Mouse (Mus musculus) MEL (cell line): ENCODE results near the gene Tead2. TPM values are rescaled to one million over a fixed set of nuclear protein-coding genes. Genes with fewer than 3 reads are reported as not detected.

Experiments
- DNase-seq: peaks from one replicate; pipeline ENCODE4 v3.0.0; 2011; ENCODE audit warnings: low read depth, low spot score
- H3K27ac ChIP-seq: 2 replicates; pipeline ENCODE4 v1.5.1; 2012; ENCODE audit warnings: low read depth, mild to moderate bottlenecking, control low read depth, low read length, moderate library complexity; ENCODE audit not compliant: control insufficient read depth
- H3K27me3 ChIP-seq, 2 experiments: fragments of 150-350 bp in 1 of 2; sonication (generic) in 1 of 2; 2 replicates each; pipeline ENCODE4 v1.6.1; 2012; ENCODE audit warnings: low read length in 2 of 2, mild to moderate bottlenecking in 2 of 2, improper control_type of control experiment in 1 of 2, moderate library complexity in 1 of 2; ENCODE audit not compliant: insufficient read depth in 2 of 2, control insufficient read depth in 1 of 2
- H3K36me3 ChIP-seq, 2 experiments: 2 replicates each; pipeline ENCODE4 v1.6.1; 2012 to 2014; ENCODE audit warnings: low read length in 2 of 2, improper control_type of control experiment in 1 of 2, inconsistent platforms in 1 of 2, mild to moderate bottlenecking in 1 of 2; ENCODE audit not compliant: insufficient read depth in 2 of 2, control insufficient read depth in 1 of 2
- H3K4me1 ChIP-seq, 2 experiments: fragments of 150-350 bp in 1 of 2; sonication (generic) in 1 of 2; 2 replicates each; pipeline ENCODE4 v1.6.1; 2012; ENCODE audit warnings: low read length in 2 of 2, improper control_type of control experiment in 1 of 2, mild to moderate bottlenecking in 1 of 2; ENCODE audit not compliant: insufficient read depth in 2 of 2, control insufficient read depth in 1 of 2
- H3K4me3 ChIP-seq, 2 experiments: fragments of 150-350 bp in 1 of 2; sonication (generic) in 1 of 2; 2 replicates each; pipeline ENCODE4 v1.5.1; 2012; ENCODE audit warnings: low read depth in 2 of 2, low read length in 2 of 2, mild to moderate bottlenecking in 2 of 2, moderate library complexity in 2 of 2, control low read depth in 1 of 2, improper control_type of control experiment in 1 of 2; ENCODE audit not compliant: control insufficient read depth in 1 of 2, insufficient read depth in 1 of 2
- H3K79me2 ChIP-seq: 2 replicates; pipeline ENCODE4 v1.6.1; 2012; ENCODE audit warnings: mild to moderate bottlenecking, low read length, moderate library complexity; ENCODE audit not compliant: control insufficient read depth, poor library complexity, insufficient read depth
- H3K9ac ChIP-seq: 2 replicates; pipeline ENCODE4 v1.6.1; 2012; ENCODE audit warnings: low read depth, mild to moderate bottlenecking, control low read depth, low read length, moderate library complexity; ENCODE audit not compliant: control insufficient read depth, poor library complexity, severe bottlenecking
- H3K9me3 ChIP-seq: fragments of 150-350 bp; sonication (generic); replicated peaks from 2 replicates; pipeline ENCODE4 v1.6.1; 2012; ENCODE audit warnings: mild to moderate bottlenecking, low read length, improper control_type of control experiment, moderate library complexity; ENCODE audit not compliant: insufficient read depth
- BHLHE40 ChIP-seq: IDR thresholded peaks from 2 replicates; pipeline ENCODE4 v1.6.1; 2012; ENCODE audit warnings: low read depth, mild to moderate bottlenecking, inconsistent platforms, low read length, improper control_type of control experiment, borderline replicate concordance
- CHD1 ChIP-seq: IDR thresholded peaks from 2 replicates; pipeline ENCODE4 v1.6.1; 2012; ENCODE audit warnings: low read depth, mild to moderate bottlenecking, inconsistent platforms, low read length, improper control_type of control experiment
- CHD2 ChIP-seq: IDR thresholded peaks from 2 replicates; pipeline ENCODE4 v1.6.1; 2011; ENCODE audit warnings: low read length, improper control_type of control experiment
- CTCF ChIP-seq, 3 experiments: IDR thresholded peaks in 2 of 3; conservative IDR thresholded peaks in 1 of 3; 2 replicates each; pipeline ENCODE4 v1.5.1; 2011 to 2012; ENCODE audit warnings: low read length in 3 of 3, low read depth in 2 of 3, mild to moderate bottlenecking in 2 of 3, improper control_type of control experiment in 1 of 3, inconsistent platforms in 1 of 3, mixed read lengths in 1 of 3, moderate library complexity in 1 of 3; ENCODE audit not compliant: control insufficient read depth in 1 of 3, insufficient read depth in 1 of 3, poor library complexity in 1 of 3, severe bottlenecking in 1 of 3
- E2F4 ChIP-seq: IDR thresholded peaks from 2 replicates; pipeline ENCODE4 v1.6.1; 2011; ENCODE audit warnings: low read depth, low read length, improper control_type of control experiment, borderline replicate concordance
- ELF1 ChIP-seq: IDR thresholded peaks from 2 replicates; pipeline ENCODE4 v1.6.1; 2014; ENCODE audit warnings: low read depth, mild to moderate bottlenecking, inconsistent platforms, low read length, improper control_type of control experiment, moderate library complexity
- EP300 ChIP-seq, 2 experiments: IDR thresholded peaks; 2 replicates each; pipeline ENCODE4 v1.6.1; 2011; ENCODE audit warnings: improper control_type of control experiment in 2 of 2, low read length in 2 of 2, low read depth in 1 of 2, mild to moderate bottlenecking in 1 of 2
- ETS1 ChIP-seq: IDR thresholded peaks from 2 replicates; pipeline ENCODE4 v1.6.1; 2012; ENCODE audit warnings: low read depth, mild to moderate bottlenecking, inconsistent platforms, low read length, improper control_type of control experiment, moderate library complexity
- GABPA ChIP-seq: IDR thresholded peaks from 2 replicates; pipeline ENCODE4 v1.6.1; 2012; ENCODE audit warnings: low read depth, mild to moderate bottlenecking, inconsistent platforms, low read length, improper control_type of control experiment, moderate library complexity
- GATA1 ChIP-seq: IDR thresholded peaks from 2 replicates; pipeline ENCODE4 v1.6.1; 2011; ENCODE audit warnings: low read depth, low read length, improper control_type of control experiment
- HCFC1 ChIP-seq: IDR thresholded peaks from 2 replicates; pipeline ENCODE4 v1.6.1; 2012; ENCODE audit warnings: low read depth, mild to moderate bottlenecking, inconsistent platforms, low read length, improper control_type of control experiment, moderate library complexity
- JUND ChIP-seq: IDR thresholded peaks from 2 replicates; pipeline ENCODE4 v1.6.1; 2011; ENCODE audit warnings: low read depth, mild to moderate bottlenecking, improper control_type of control experiment, low read length
- KAT2A ChIP-seq: conservative IDR thresholded peaks from 2 replicates; pipeline ENCODE4 v1.6.1; 2012; ENCODE audit warnings: low read depth, low read length, improper control_type of control experiment, inconsistent platforms
- MAFK ChIP-seq: IDR thresholded peaks from 2 replicates; pipeline ENCODE4 v1.6.1; 2011; ENCODE audit warnings: low read depth, mild to moderate bottlenecking, low read length, improper control_type of control experiment, borderline replicate concordance
- MAX ChIP-seq: IDR thresholded peaks from 2 replicates; pipeline ENCODE4 v1.6.1; 2011; ENCODE audit warnings: low read length, improper control_type of control experiment
- MEF2A ChIP-seq: IDR thresholded peaks from 2 replicates; pipeline ENCODE4 v1.6.1; 2014; ENCODE audit warnings: low read depth, mild to moderate bottlenecking, inconsistent platforms, low read length, improper control_type of control experiment; ENCODE audit not compliant: poor library complexity, insufficient replicate concordance, severe bottlenecking; ENCODE audit errors: extremely low read depth
- MXI1 ChIP-seq: IDR thresholded peaks from 2 replicates; pipeline ENCODE4 v1.6.1; 2011; ENCODE audit warnings: mild to moderate bottlenecking, low read depth, low read length, improper control_type of control experiment
- MYB ChIP-seq: IDR thresholded peaks from 2 replicates; pipeline ENCODE4 v1.6.1; 2011; ENCODE audit warnings: mild to moderate bottlenecking, low read depth, low read length, improper control_type of control experiment
- MYC ChIP-seq: IDR thresholded peaks from 2 replicates; pipeline ENCODE4 v1.6.1; 2011; ENCODE audit warnings: low read depth, mild to moderate bottlenecking, low read length, improper control_type of control experiment, moderate library complexity
- NELFE ChIP-seq: IDR thresholded peaks from 2 replicates; pipeline ENCODE4 v1.6.1; 2011; ENCODE audit warnings: low read depth, low read length, improper control_type of control experiment
- NRF1 ChIP-seq: IDR thresholded peaks from 2 replicates; pipeline ENCODE4 v1.6.1; 2014; ENCODE audit warnings: low read depth, mild to moderate bottlenecking, inconsistent platforms, low read length, improper control_type of control experiment, moderate library complexity; ENCODE audit not compliant: poor library complexity, insufficient read depth, severe bottlenecking
- POLR2A ChIP-seq, 2 experiments: IDR thresholded peaks; 2 replicates each; pipeline ENCODE4 v1.6.1; 2011 to 2012; ENCODE audit warnings: low read length in 2 of 2, mild to moderate bottlenecking in 2 of 2, control low read depth in 1 of 2, improper control_type of control experiment in 1 of 2, low read depth in 1 of 2, moderate library complexity in 1 of 2; ENCODE audit not compliant: control insufficient read depth in 1 of 2, insufficient read depth in 1 of 2, poor library complexity in 1 of 2
- POLR2AphosphoS2 ChIP-seq: IDR thresholded peaks from 2 replicates; pipeline ENCODE4 v1.6.1; 2011; ENCODE audit warnings: low read length, improper control_type of control experiment
- POLR2AphosphoS5 ChIP-seq: IDR thresholded peaks from 2 replicates; pipeline ENCODE4 v1.6.1; 2012; ENCODE audit warnings: low read depth, borderline replicate concordance, mild to moderate bottlenecking, inconsistent platforms, low read length, moderate library complexity, mixed read lengths
- RCOR1 ChIP-seq: IDR thresholded peaks from 2 replicates; pipeline ENCODE4 v1.6.1; 2012; ENCODE audit warnings: low read depth, mild to moderate bottlenecking, inconsistent platforms, low read length, improper control_type of control experiment
- SIN3A ChIP-seq: IDR thresholded peaks from 2 replicates; pipeline ENCODE4 v1.6.1; 2012; ENCODE audit warnings: low read length, improper control_type of control experiment, inconsistent platforms
- SMC3 ChIP-seq: IDR thresholded peaks from 2 replicates; pipeline ENCODE4 v1.6.1; 2011; ENCODE audit warnings: low read depth, low read length, improper control_type of control experiment
- TAL1 ChIP-seq: IDR thresholded peaks from 2 replicates; pipeline ENCODE4 v1.6.1; 2012; ENCODE audit warnings: mild to moderate bottlenecking, inconsistent platforms, low read length, moderate library complexity, mixed read lengths
- TBP ChIP-seq: IDR thresholded peaks from 2 replicates; pipeline ENCODE4 v1.8.0; 2011; ENCODE audit warnings: low read depth, low read length, improper control_type of control experiment
- TCF12 ChIP-seq: IDR thresholded peaks from 2 replicates; pipeline ENCODE4 v1.6.1; 2014; ENCODE audit warnings: low read depth, mild to moderate bottlenecking, inconsistent platforms, low read length, improper control_type of control experiment, moderate library complexity
- UBTF ChIP-seq: IDR thresholded peaks from 2 replicates; pipeline ENCODE4 v1.6.1; 2012; ENCODE audit warnings: low read depth, mild to moderate bottlenecking, inconsistent platforms, low read length, improper control_type of control experiment, moderate library complexity, borderline replicate concordance; ENCODE audit not compliant: insufficient read depth
- USF1 ChIP-seq: IDR thresholded peaks from 2 replicates; pipeline ENCODE4 v1.6.1; 2014; ENCODE audit warnings: low read depth, mild to moderate bottlenecking, inconsistent platforms, low read length, improper control_type of control experiment, moderate library complexity
- USF2 ChIP-seq, 2 experiments: IDR thresholded peaks; 2 replicates each; pipeline ENCODE4 v1.6.1; 2011 to 2012; ENCODE audit warnings: improper control_type of control experiment in 2 of 2, low read length in 2 of 2, borderline replicate concordance in 1 of 2, inconsistent platforms in 1 of 2, low read depth in 1 of 2, mild to moderate bottlenecking in 1 of 2; ENCODE audit not compliant: insufficient read depth in 1 of 2
- ZC3H11A ChIP-seq: IDR thresholded peaks from 2 replicates; pipeline ENCODE4 v1.6.1; 2012; ENCODE audit warnings: low read depth, mild to moderate bottlenecking, inconsistent platforms, low read length, improper control_type of control experiment
- ZKSCAN1 ChIP-seq: IDR thresholded peaks from 2 replicates; pipeline ENCODE4 v1.6.1; 2012; ENCODE audit warnings: low read depth, mild to moderate bottlenecking, inconsistent platforms, low read length, improper control_type of control experiment, moderate library complexity
- ZMIZ1 ChIP-seq: IDR thresholded peaks from 2 replicates; pipeline ENCODE4 v1.6.1; 2012; ENCODE audit warnings: low read depth, mild to moderate bottlenecking, inconsistent platforms, low read length, improper control_type of control experiment, moderate library complexity
- ZNF384 ChIP-seq: IDR thresholded peaks from 2 replicates; pipeline ENCODE4 v1.6.1; 2012; ENCODE audit warnings: low read depth, mild to moderate bottlenecking, inconsistent platforms, low read length, improper control_type of control experiment
- polyA plus RNA-seq, 2 experiments: library from polyadenylated mRNA; stranded (reverse) in 1 of 2; unstranded in 1 of 2; fragments of >175 nt in 1 of 2; fragments of >200 nt in 1 of 2; gene quantifications; 2 replicates each; pipeline versions ENCODE4 v1.2.1 to v1.2.4; 2012; ENCODE audit warnings: low replicate concordance in 2 of 2, low read depth in 1 of 2; ENCODE audit not compliant: insufficient read length in 2 of 2, insufficient read depth in 1 of 2, missing spikeins in 1 of 2
- total RNA-seq: library from RNA; depleted of rRNA; stranded (reverse); fragments of 300-350 nt; gene quantifications from 2 replicates; pipeline ENCODE4 v1.2.3, GENCODE M21; 2012

The Tead2 gene
- total and polyA plus RNA-seq, 3 experiments = 0.19 to 0.38 TPM; not detected in 1

GRCm38 (mm10) chr7:45190186-45190585, 25.4 kb upstream of the Tead2 start:
- H3K27me3 ChIP-seq = no peaks in the 10 kb centered on the region
- H3K27ac ChIP-seq = peak overlapping the region; percentile 34
- H3K4me3 ChIP-seq = no peak overlapping the region
- H3K79me2 ChIP-seq = no peaks in the 10 kb centered on the region
- H3K4me1 ChIP-seq = peaks cover 26 to 41% of the 10 kb centered on the region in 2 experiments
- H3K9ac ChIP-seq = no peak overlapping the region
- peaks cover 0 to 14% of the 10 kb centered on the region in 2 experiments; a peak in 2 of 4 replicates for H3K36me3 ChIP-seq
- H3K9me3 ChIP-seq = no peaks in the 10 kb centered on the region
- DNase-seq = peak; percentile 70
- TF ChIP-seq NRF1 (no peak; the same call in 1 of the 2 replicates), E2F4 (no peak), ZMIZ1 (no peak), BHLHE40 (0 out of 2 replicates have a peak, but pooled peaks have one; percentile 28), ZC3H11A (no peak), EP300 (IDR thresholded peaks at IDR 0.05; ENCODE audit: low read depth in 1 of 2, low read length in 2 of 2) (peak; percentile 80 to 85), POLR2A (IDR thresholded peaks at IDR 0.05; ENCODE audit: control insufficient read depth in 1 of 2, insufficient read depth in 1 of 2, low read depth in 1 of 2, low read length in 2 of 2, poor library complexity in 1 of 2) (no peak), MYB (0 out of 2 replicates have a peak, but pooled peaks have one; percentile 34), TBP (no peak), TCF12 (peak; percentile 73), MAFK (no peak; the same call in 1 of the 2 replicates), USF1 (no peak), CTCF (IDR thresholded peaks at IDR 0.05 in 2 of 3, conservative IDR thresholded peaks at IDR 0.05 in 1 of 3; ENCODE audit: control insufficient read depth in 1 of 3, insufficient read depth in 1 of 3, low read depth in 2 of 3, low read length in 3 of 3, poor library complexity in 1 of 3, severe bottlenecking in 1 of 3) (no peak), HCFC1 (no peak), SIN3A (no peak), ETS1 (peak; percentile 62), ZNF384 (no peak), CHD2 (no peak), ZKSCAN1 (no peak), CHD1 (no peak), JUND (no peak), MAX (peak; percentile 69; the same call in 1 of the 2 replicates), RCOR1 (peak; percentile 35; the same call in 1 of the 2 replicates), UBTF (no peak), GATA1 (peak; percentile 76), MXI1 (0 out of 2 replicates have a peak, but pooled peaks have one; percentile 37), MYC (0 out of 2 replicates have a peak, but pooled peaks have one; percentile 46), NELFE (no peak), ELF1 (no peak), GABPA (no peak), MEF2A (no peak), USF2 (IDR thresholded peaks at IDR 0.05; ENCODE audit: borderline replicate concordance in 1 of 2, insufficient read depth in 1 of 2, low read depth in 1 of 2, low read length in 2 of 2) (no peak), POLR2AphosphoS5 (no peak), KAT2A (no peak), SMC3 (no peak), POLR2AphosphoS2 (no peak), TAL1 (peak; percentile 48; the same call in 1 of the 2 replicates)
